Mouse (Mus musculus) brain, embryonic 14.5 days (tissue): Measurements from ENCODE around the gene Tlx3.

Source experiments
- CTCF ChIP-seq: fragments of 200-500 bp; IDR thresholded peaks from 2 replicates; pipeline ENCODE4 v1.5.1; 2012; ENCODE audit warnings: inconsistent platforms, mild to moderate bottlenecking, moderate library complexity, borderline replicate concordance; ENCODE audit not compliant: insufficient read depth, insufficient read length; ENCODE audit errors: extremely low read depth
- POLR2A ChIP-seq: fragments of 200-500 bp; IDR thresholded peaks from 2 replicates; pipeline ENCODE4 v1.6.1; 2012; ENCODE audit warnings: mild to moderate bottlenecking, inconsistent platforms, borderline replicate concordance; ENCODE audit not compliant: poor library complexity, insufficient read depth, insufficient read length, severe bottlenecking; ENCODE audit errors: extremely low read depth

GRCm38 (mm10) chr11:33221566-33222365, 18.4 kb upstream of the Tlx3 start:
- no peak for TF ChIP-seq POLR2A
- no peak for TF ChIP-seq CTCF
